In genomic region chr7:29517178-29517577, GRCm38 (mm10) we compare ENCODE assay signal across 8 mouse cellular contexts. TPM values are rescaled to one million over a fixed set of nuclear protein-coding genes. Genes with fewer than 3 reads are reported as not detected.
DNase-seq lines count a peak whose midpoint lies in the region; ATAC-seq and TF ChIP-seq lines count a peak whose summit lies in the region.

No protein-coding gene starts in this region.

- peak overlapping the region; percentile 90 for H3K4me2 ChIP-seq in embryonic facial prominence, embryonic 15.5 days (replicated peaks)
- H3K4me2 ChIP-seq in intestine, embryonic 16.5 days (ENCODE audit: low read depth, low read length), result peak overlapping the region; percentile 73
- peak overlapping the region; percentile 78 for H3K4me2 ChIP-seq in midbrain, postnatal 0 days (ENCODE audit: low read depth, low read length, poor library complexity, severe bottlenecking)

- no peak overlapping the region for H3K9ac ChIP-seq in embryonic facial prominence, embryonic 15.5 days
- H3K9ac ChIP-seq in intestine, embryonic 16.5 days (ENCODE audit: low read depth, low read length), result peak overlapping the region; percentile 90
- H3K9ac ChIP-seq in midbrain, postnatal 0 days (replicated peaks; ENCODE audit: low read length, poor library complexity, severe bottlenecking), result peak overlapping the region; percentile 33

- TF ChIP-seq CTCF in midbrain, postnatal 0 days (IDR thresholded peaks at IDR 0.05), result no peak

- peaks cover 53% of the 10 kb centered on the region for H3K4me1 ChIP-seq in embryonic facial prominence, embryonic 15.5 days
- peaks cover 48% of the 10 kb centered on the region for H3K4me1 ChIP-seq in intestine, embryonic 16.5 days (ENCODE audit: control insufficient read depth, insufficient read depth, low read length)
- H3K4me1 ChIP-seq in midbrain, postnatal 0 days (ENCODE audit: insufficient read depth, low read length), result peaks cover 14% of the 10 kb centered on the region

- no peak overlapping the region for H3K27ac ChIP-seq in embryonic facial prominence, embryonic 15.5 days (replicated peaks)
- H3K27ac ChIP-seq in intestine, embryonic 16.5 days (ENCODE audit: low read length), result no peak overlapping the region
- no peak overlapping the region for H3K27ac ChIP-seq in midbrain, postnatal 0 days (ENCODE audit: low read depth, low read length)

- WGBS in embryonic facial prominence, embryonic 15.5 days, result 48% methylated on average over 5 of the region's 5 CpGs
- WGBS in intestine, embryonic 16.5 days, result 54% methylated on average over 5 of the region's 5 CpGs
- WGBS in midbrain, postnatal 0 days, result 51% methylated on average over 5 of the region's 5 CpGs

- H3K4me3 ChIP-seq in embryonic facial prominence, embryonic 15.5 days (replicated peaks), result peak overlapping the region; percentile 97
- peak overlapping the region; percentile 86 for H3K4me3 ChIP-seq in intestine, embryonic 16.5 days (ENCODE audit: low read length)
- H3K4me3 ChIP-seq in midbrain, postnatal 0 days (ENCODE audit: low read depth, low read length), result peak overlapping the region; percentile 69

- H3K27me3 ChIP-seq in embryonic facial prominence, embryonic 15.5 days, result no peaks in the 10 kb centered on the region
- H3K27me3 ChIP-seq in intestine, embryonic 16.5 days (replicated peaks; ENCODE audit: control insufficient read depth, insufficient read depth, low read length), result no peaks in the 10 kb centered on the region
- H3K27me3 ChIP-seq in midbrain, postnatal 0 days (ENCODE audit: insufficient read depth, low read length), result no peaks in the 10 kb centered on the region

- ATAC-seq in embryonic facial prominence, embryonic 15.5 days (ENCODE audit: insufficient number of reproducible peaks, low FRiP score, low TSS enrichment, low read depth), result no peak
- ATAC-seq in intestine, embryonic 16.5 days, result no peak
- ATAC-seq in midbrain, postnatal 0 days (ENCODE audit: low FRiP score), result no peak

- H3K9me3 ChIP-seq in embryonic facial prominence, embryonic 15.5 days (replicated peaks), result no peaks in the 10 kb centered on the region
- no peaks in the 10 kb centered on the region for H3K9me3 ChIP-seq in intestine, embryonic 16.5 days (ENCODE audit: control insufficient read depth, low read length)
- no peaks in the 10 kb centered on the region for H3K9me3 ChIP-seq in midbrain, postnatal 0 days (ENCODE audit: low read length)

- peak; percentile 60 to 82 for DNase-seq in layer of hippocampus, adult 18-20 months (ENCODE audit: low spot score in 2 of 2)
- DNase-seq in layer of hippocampus, postnatal 10 days (ENCODE audit: low spot score in 2 of 2), result no peak
- no peak for DNase-seq in midbrain, postnatal 0 days (ENCODE audit: low spot score)
- DNase-seq in MN1 (ENCODE audit: low spot score), result no peak
- DNase-seq in kidney, postnatal 10 days, result no peak
- DNase-seq in spleen, postnatal 4 days (ENCODE audit: low spot score in 2 of 2), result no peak

- no peaks in the 10 kb centered on the region for H3K36me3 ChIP-seq in embryonic facial prominence, embryonic 15.5 days
- H3K36me3 ChIP-seq in intestine, embryonic 16.5 days (ENCODE audit: control insufficient read depth, insufficient read depth, low read length), result no peaks in the 10 kb centered on the region
- H3K36me3 ChIP-seq in midbrain, postnatal 0 days (ENCODE audit: insufficient read depth, low read length), result no peaks in the 10 kb centered on the region

RNA-seq across cellular contexts. Expression of gene Sipa1l3, which starts 1.3 kb away (rescaled TPM):
- total RNA-seq in layer of hippocampus, adult 18-20 months (2021), result 100 to 1,000 TPM; 219 to 232 TPM
- total RNA-seq in layer of hippocampus, postnatal 10 days (2021), result 100 to 1,000 TPM; 122 to 125 TPM
- polyA plus RNA-seq in embryonic facial prominence, embryonic 15.5 days (2015; fragmentation: Nextera tagmentation; extraction: Ambion mirVana), result 21.6 and 22.4 TPM in 2 replicates
- polyA plus RNA-seq in intestine, embryonic 16.5 days (2015; fragmentation: Nextera tagmentation; extraction: Ambion mirVana), result 22.9 and 24.1 TPM in 2 replicates
- 72.8 and 80.7 TPM in 2 replicates for total RNA-seq in midbrain, postnatal 0 days (2014; rRNA removed)
- polyA plus RNA-seq in midbrain, postnatal 0 days (2015; fragmentation: Nextera tagmentation; extraction: Ambion mirVana), result 12.9 and 13.9 TPM in 2 replicates

Comparison
In these comparisons a context has a peak if more than half of its experiments do, and no peak if none do; other contexts are left out.
1. DNase-seq: peak in layer of hippocampus, adult 18-20 months (2 of 2); none in layer of hippocampus, postnatal 10 days (0 of 2), midbrain, postnatal 0 days (single experiment), MN1 (single experiment), kidney, postnatal 10 days (single experiment) and spleen, postnatal 4 days (0 of 2).
2. Peak in every context shown above with its lines, with median percentiles within 50 percentile points of each other: H3K4me2 ChIP-seq and H3K4me3 ChIP-seq.